Mouse (Mus musculus) adrenal gland, adult 8-10 months (tissue): ENCODE measurements at regions not wholly inside any gene's neighbourhood (a gene's known extent, or its start where the extent isn't known, plus 50 kb on each side); places are given as distances from the start of the nearest gene placed in this dataset.
A peak's percentile ranks its signal among the peaks of the same experiment; 100 is the strongest.

Experiments
- DNase-seq: peaks from one replicate; pipeline ENCODE4 v3.0.0; 2022

GRCm38 (mm10) chr10:84036131-84036877, 313.6 kb downstream of the 1500009L16Rik start:
- no peak for DNase-seq

GRCm38 (mm10) chr10:84048706-84049105, 326.0 kb downstream of the 1500009L16Rik start:
- DNase-seq, result no peak

DNA sequence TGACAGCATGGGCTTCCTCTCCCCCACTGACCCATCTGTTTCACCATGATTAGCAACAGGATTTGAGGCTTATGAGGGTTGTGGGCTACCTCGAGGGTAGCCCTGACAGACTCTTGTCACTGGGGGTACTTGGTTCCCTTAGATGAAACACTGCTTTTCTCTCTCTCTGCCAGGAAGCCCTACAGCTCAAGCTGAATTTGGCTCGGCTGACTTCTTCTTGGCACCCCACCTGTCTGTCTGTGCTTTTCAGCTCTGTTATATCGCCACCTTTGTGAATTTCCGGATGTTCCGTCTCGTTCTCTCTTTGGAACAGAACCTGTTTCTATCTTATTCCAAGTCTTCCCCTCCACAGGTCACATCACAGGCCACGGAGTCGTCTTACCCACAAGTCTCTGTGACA, 330.0 kb downstream of the 1500009L16Rik start:
- no peak for DNase-seq

- no peak for DNase-seq
Measured at GRCm38 (mm10) chr10:84054551-84055336, 332.1 kb downstream of the 1500009L16Rik start.

- no peak for DNase-seq
Measured at GRCm38 (mm10) chr10:84055402-84056167, 332.9 kb downstream of the 1500009L16Rik start.

- DNase-seq, result no peak
Measured at GRCm38 (mm10) chr10:84056323-84057169, 333.9 kb downstream of the 1500009L16Rik start.

GRCm38 (mm10) chr10:84058301-84058700, 335.6 kb downstream of the 1500009L16Rik start:
- no peak for DNase-seq

- DNase-seq, result no peak
Measured at GRCm38 (mm10) chr10:84059646-84060491, 337.2 kb downstream of the 1500009L16Rik start.

GRCm38 (mm10) chr10:84060492-84061218, 338.0 kb downstream of the 1500009L16Rik start:
- peak; percentile 72 for DNase-seq

DNA sequence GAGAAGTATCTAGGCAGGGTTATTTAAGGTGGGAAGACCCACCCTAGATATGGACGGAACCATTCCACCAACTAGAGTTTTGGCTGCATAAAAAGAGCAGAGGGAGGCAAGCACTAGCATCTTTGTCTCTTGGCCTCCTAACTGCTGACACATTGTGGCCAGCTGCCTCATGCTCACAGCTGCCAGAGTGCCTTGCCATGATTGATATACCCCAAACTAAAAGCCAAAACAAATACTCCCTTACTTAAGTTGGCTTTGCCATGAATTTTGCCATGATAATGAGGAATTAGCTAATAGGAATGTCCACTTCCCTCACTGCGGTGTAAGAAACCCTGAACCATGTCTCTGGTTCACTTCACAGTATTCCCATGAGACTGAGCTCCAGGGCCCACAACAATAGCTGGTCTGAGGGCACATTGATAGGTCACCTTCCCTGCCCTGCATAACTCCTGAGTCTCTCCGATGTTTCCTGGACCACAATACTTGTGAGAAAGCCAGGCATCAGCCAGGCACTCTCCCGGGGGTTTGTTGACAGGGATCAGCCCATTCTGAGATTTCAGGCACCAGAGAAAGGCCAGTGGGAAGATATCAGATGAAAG, 344.5 kb downstream of the 1500009L16Rik start:
- DNase-seq, result no peak

DNA sequence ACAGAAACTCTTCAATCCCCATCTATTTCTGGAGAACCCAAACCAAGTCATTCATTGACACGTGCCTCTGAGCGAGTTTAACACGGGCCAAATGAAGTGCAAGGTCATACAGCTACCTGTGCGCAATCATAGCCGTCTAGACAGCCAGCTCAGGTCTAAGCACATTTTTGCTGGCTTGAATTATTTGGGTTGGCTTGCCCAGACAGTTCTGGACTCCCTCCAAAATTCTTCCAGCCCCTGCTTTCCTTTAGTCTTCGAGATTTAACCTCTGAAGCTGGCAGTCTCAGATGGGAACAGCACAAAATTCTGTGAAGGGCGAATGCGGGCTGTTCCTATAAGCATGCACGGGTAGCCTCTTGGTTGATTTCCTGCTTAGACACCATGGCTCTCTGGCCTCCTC, 347.1 kb downstream of the 1500009L16Rik start:
- no peak for DNase-seq

DNA sequence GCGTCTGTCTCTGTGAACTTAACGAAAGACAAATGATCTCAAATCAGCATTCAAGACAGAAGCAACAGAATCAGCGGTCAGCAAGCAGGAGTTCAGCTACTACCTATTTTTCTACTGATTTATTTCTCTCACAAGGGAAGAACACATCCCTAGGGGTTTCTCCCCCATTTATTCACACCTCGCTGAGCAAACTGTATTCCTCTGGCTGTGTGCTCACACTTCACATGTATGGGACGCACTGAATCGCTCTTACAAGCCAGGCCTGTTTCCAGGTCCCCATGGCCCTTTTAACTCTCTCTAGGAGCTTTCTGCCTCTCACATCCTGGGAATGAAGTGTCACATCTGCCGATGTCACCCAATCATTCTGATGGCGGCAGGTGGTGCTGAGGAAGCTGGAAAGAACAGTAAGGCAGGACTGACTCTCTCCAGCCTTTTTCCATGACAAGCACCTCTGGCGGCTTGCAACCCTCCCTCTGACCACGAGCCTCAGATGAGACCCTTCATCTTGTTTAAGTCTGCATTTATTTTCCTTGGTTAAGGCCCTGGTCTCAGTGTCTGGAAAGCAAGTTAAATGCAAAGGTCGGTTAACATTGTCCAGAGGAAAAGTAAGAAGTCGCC, 350.3 kb downstream of the 1500009L16Rik start:
- no peak for DNase-seq

GRCm38 (mm10) chr10:84075581-84075980, 352.9 kb downstream of the 1500009L16Rik start:
- DNase-seq, result no peak

- DNase-seq, result no peak
Measured at GRCm38 (mm10) chr10:84080236-84080635, 357.6 kb downstream of the 1500009L16Rik start.

DNA sequence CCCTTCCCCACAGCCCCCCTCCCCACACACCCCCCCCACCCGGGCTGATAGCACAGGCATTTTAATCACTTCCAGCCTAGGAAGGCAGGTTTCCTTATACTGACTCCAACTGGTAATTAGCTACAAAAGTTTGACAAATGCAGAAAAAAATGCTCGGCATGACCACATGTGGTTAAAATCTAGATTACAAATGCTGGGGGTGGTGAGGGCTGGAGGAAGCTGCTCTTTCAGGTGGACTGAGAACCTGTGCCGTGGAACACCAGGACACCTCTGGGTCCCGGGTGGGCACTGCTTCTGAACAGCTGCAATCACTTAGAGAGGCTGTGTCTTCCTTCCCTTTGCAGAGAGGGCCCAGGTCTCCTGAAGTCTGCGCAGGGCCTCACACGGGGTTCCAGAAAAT, 358.7 kb downstream of the Nuak1 start:
- DNase-seq, result no peak

- no peak for DNase-seq
Measured at GRCm38 (mm10) chr10:84087528-84087927, 352.9 kb downstream of the Nuak1 start.

DNA sequence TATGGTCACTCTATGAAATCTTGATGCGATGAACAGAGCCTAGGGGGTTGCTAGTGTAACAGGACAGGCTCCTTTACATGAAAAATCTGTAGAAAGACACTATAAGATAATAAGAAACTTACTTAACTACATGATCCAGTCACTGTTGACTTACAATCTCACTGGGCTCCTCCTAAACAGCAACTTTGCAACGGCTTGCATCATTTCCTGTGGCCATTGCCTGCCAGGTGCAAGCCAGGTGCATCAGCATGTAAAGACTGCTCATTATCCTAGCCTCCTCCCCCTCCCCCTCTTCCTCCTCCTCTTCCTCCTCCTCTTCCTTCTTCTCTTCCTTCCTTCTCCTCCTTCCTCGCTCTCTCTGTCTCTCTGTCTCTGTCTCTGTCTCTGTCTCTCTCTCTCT, 352.5 kb downstream of the Nuak1 start:
- no peak for DNase-seq

DNA sequence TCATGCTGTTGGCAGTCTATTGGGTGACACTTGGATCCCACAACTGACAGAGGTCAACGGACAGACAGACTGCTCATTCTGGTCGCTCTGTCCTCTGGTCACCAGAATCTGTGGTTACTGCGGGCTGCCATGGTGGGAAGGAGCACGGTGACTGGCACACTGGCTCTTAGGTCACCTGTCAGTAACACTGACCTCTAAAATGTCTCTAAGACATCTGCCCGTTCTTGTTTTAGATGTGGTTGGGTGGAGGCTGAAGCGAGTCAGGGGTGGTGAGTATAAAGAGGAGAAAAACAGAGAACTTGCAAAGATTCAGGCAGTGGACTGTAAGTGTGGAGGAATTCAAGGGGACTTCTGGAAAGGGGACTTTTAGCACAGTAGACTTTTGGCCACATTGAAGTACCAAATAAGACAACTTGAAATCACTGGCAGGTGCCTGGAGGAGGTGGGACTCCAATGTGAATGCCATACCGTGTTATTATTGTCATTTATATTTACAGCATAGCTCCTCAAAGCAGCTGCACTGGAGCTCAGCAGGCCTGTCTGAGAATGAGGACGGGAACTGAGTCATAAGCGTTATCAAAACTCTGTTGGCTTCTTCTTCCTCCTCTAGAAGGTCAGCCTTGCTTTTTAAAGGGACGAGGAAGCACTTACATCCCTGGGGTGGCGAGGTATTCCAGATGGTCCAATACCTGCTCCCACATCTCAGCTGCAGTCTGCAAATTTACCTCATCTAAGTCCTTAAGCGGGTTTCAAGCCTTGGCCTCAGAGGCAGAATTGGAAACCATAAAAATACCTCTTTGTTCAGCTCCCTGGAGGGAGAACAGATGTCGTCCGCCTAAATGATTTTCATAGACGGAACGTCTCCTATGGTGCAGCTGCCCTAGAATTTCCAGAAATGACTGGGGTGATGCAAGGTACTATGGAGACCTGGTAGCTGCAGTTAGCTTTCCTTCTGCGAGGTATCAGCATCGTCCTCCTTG, 351.3 kb downstream of the Nuak1 start:
- no peak for DNase-seq
